Mouse (Mus musculus) limb, embryonic 12.5 days (tissue): ENCODE measurements around the gene Nfs1. TPM values are rescaled to one million over a fixed set of nuclear protein-coding genes. Genes with fewer than 3 reads are reported as not detected.

Experiments
- ATAC-seq: fragments of 200-750 bp; cut with Nextera tagmentation; 2 replicates; pipeline ENCODE4 v1.8.0; 2017; ENCODE audit warnings: low read depth, moderate TSS enrichment; ENCODE audit not compliant: insufficient number of reproducible peaks, insufficient read depth, low FRiP score, low TSS enrichment
- H3K27ac ChIP-seq: fragments of 300-500 bp; sonication (generic); 2 replicates; pipeline ENCODE4 v1.5.1; 2016; ENCODE audit warnings: mild to moderate bottlenecking, moderate library complexity
- H3K27me3 ChIP-seq: fragments of 300-500 bp; sonication (generic); 2 replicates; pipeline ENCODE4 v1.6.1; 2016; ENCODE audit warnings: mild to moderate bottlenecking, moderate library complexity
- H3K36me3 ChIP-seq: fragments of 300-500 bp; sonication (generic); 2 replicates; pipeline ENCODE4 v1.6.1; 2016; ENCODE audit warnings: mild to moderate bottlenecking, moderate library complexity
- H3K4me1 ChIP-seq: fragments of 300-500 bp; sonication (generic); replicated peaks from 2 replicates; pipeline ENCODE4 v1.6.1; 2016
- H3K4me2 ChIP-seq: fragments of 300-500 bp; sonication (generic); 2 replicates; pipeline ENCODE4 v1.6.1; 2016; ENCODE audit warnings: mild to moderate bottlenecking, moderate library complexity
- H3K4me3 ChIP-seq: fragments of 300-500 bp; sonication (generic); replicated peaks from 2 replicates; pipeline ENCODE4 v1.5.1; 2016; ENCODE audit warnings: mild to moderate bottlenecking
- H3K9ac ChIP-seq: fragments of 300-500 bp; sonication (generic); replicated peaks from 2 replicates; pipeline ENCODE4 v1.6.1; 2016; ENCODE audit warnings: mild to moderate bottlenecking, moderate library complexity
- H3K9me3 ChIP-seq: fragments of 300-500 bp; sonication (generic); 2 replicates; pipeline ENCODE4 v1.6.1; 2016; ENCODE audit warnings: mild to moderate bottlenecking, moderate library complexity
- WGBS: fragments of 180-500 bp; shearing (Covaris S2); methylation state at CpG from one replicate; pipeline ENCODE4 v1.1.7; 2016; 5-methylcytosine and 5-hydroxymethylcytosine counted together
- polyA plus RNA-seq: library from polyadenylated mRNA; unstranded; fragments of >200 nt; fragmentation: Nextera tagmentation; extraction: Ambion mirVana; gene quantifications from 2 replicates; pipeline ENCODE4 v1.2.1, GENCODE M21; 2016

The Nfs1 gene
- polyA plus RNA-seq, 1 experiment from 2014 or later, result 33.7 TPM

GRCm38 (mm10) chr2:156084541-156084940 lies 59.4 kb downstream of the Nfs1 start:
- no peak for ATAC-seq
- Histone ChIP-seq H3K27ac (no peak overlapping the region), H3K9ac (no peak overlapping the region), H3K9me3 (no peaks in the 10 kb centered on the region), H3K36me3 (peaks cover 14% of the 10 kb centered on the region), H3K4me1 (no peaks in the 10 kb centered on the region), H3K4me3 (no peak overlapping the region), H3K4me2 (no peak overlapping the region), H3K27me3 (no peaks in the 10 kb centered on the region)
- WGBS, result 88% methylated on average over 3 of the region's 3 CpGs

- WGBS, result 88% methylated on average over 7 of the region's 7 CpGs
- no peaks in the 10 kb centered on the region for H3K4me1 ChIP-seq
- H3K27ac ChIP-seq, result no peak overlapping the region
- H3K4me3 ChIP-seq, result no peak overlapping the region
- no peak overlapping the region for H3K4me2 ChIP-seq
- H3K9me3 ChIP-seq, result no peaks in the 10 kb centered on the region
- no peak overlapping the region; the same call in 1 of the 2 replicates for H3K9ac ChIP-seq
- peaks cover 44% of the 10 kb centered on the region for H3K36me3 ChIP-seq
- H3K27me3 ChIP-seq, result no peaks in the 10 kb centered on the region
- no peak for ATAC-seq
These were observed 63.6 kb downstream of the Nfs1 start for GRCm38 (mm10) chr2:156080391-156080790.

- WGBS, result 46% methylated on average over 4 of the region's 4 CpGs
- no peaks in the 10 kb centered on the region for H3K4me1 ChIP-seq
- no peaks in the 10 kb centered on the region for H3K9me3 ChIP-seq
- H3K27me3 ChIP-seq, result no peaks in the 10 kb centered on the region
- H3K36me3 ChIP-seq, result peaks cover 51% of the 10 kb centered on the region
- no peak overlapping the region for H3K9ac ChIP-seq
- no peak overlapping the region for H3K4me3 ChIP-seq
- no peak overlapping the region for H3K27ac ChIP-seq
- no peak overlapping the region for H3K4me2 ChIP-seq
- ATAC-seq, result no peak
These were observed 64.3 kb downstream of the Nfs1 start for GRCm38 (mm10) chr2:156079674-156080073.

GRCm38 (mm10) chr2:156079183-156079560 lies 64.8 kb downstream of the Nfs1 start:
- no peak for ATAC-seq
- Histone ChIP-seq H3K27ac (no peak overlapping the region), H3K9ac (no peak overlapping the region), H3K36me3 (peaks cover 56% of the 10 kb centered on the region), H3K4me2 (no peak overlapping the region), H3K27me3 (no peaks in the 10 kb centered on the region), H3K4me1 (no peaks in the 10 kb centered on the region), H3K4me3 (no peak overlapping the region), H3K9me3 (no peaks in the 10 kb centered on the region)
- 88% methylated on average over 8 of the region's 8 CpGs for WGBS

- no peaks in the 10 kb centered on the region for H3K4me1 ChIP-seq
- no peaks in the 10 kb centered on the region for H3K27me3 ChIP-seq
- ATAC-seq, result no peak
- no peak overlapping the region for H3K27ac ChIP-seq
- H3K36me3 ChIP-seq, result peaks cover 62% of the 10 kb centered on the region
- H3K9ac ChIP-seq, result no peak overlapping the region
- no peaks in the 10 kb centered on the region for H3K9me3 ChIP-seq
- WGBS, result 89% methylated on average over 16 of the region's 16 CpGs
- no peak overlapping the region for H3K4me3 ChIP-seq
- no peak overlapping the region for H3K4me2 ChIP-seq
These were observed 65.4 kb downstream of the Nfs1 start for GRCm38 (mm10) chr2:156078421-156079182.

- 95% methylated on average over 7 of the region's 7 CpGs for WGBS
- H3K36me3 ChIP-seq, result peaks cover 73% of the 10 kb centered on the region
- no peak for ATAC-seq
These were observed 66.5 kb downstream of the Nfs1 start for GRCm38 (mm10) chr2:156077461-156077860.

GRCm38 (mm10) chr2:156073725-156074124 lies 70.3 kb downstream of the Nfs1 start:
- Histone ChIP-seq H3K9me3 (no peaks in the 10 kb centered on the region), H3K27me3 (no peaks in the 10 kb centered on the region), H3K27ac (no peak overlapping the region), H3K4me1 (no peaks in the 10 kb centered on the region), H3K36me3 (peaks cover 99% of the 10 kb centered on the region), H3K9ac (no peak overlapping the region), H3K4me3 (no peak overlapping the region), H3K4me2 (no peak overlapping the region)
- WGBS, result 94% methylated on average over 15 of the region's 15 CpGs
- ATAC-seq, result no peak

More at GRCm38 (mm10) chr2:156077461-156077860, 66.5 kb downstream of the Nfs1 start:
- Histone ChIP-seq H3K4me2 (no peak overlapping the region), H3K27ac (no peak overlapping the region), H3K4me1 (no peaks in the 10 kb centered on the region), H3K4me3 (no peak overlapping the region), H3K27me3 (no peaks in the 10 kb centered on the region), H3K9me3 (no peaks in the 10 kb centered on the region), H3K9ac (no peak overlapping the region)

Other genes starting within 250 kb of the Nfs1 start
- gene Uqcc1, start 213.9 kb downstream of the Nfs1 start, polyA plus RNA-seq, result 64.8 and 66.9 TPM in 2 replicates
- 0.40 and 0.72 TPM in 2 replicates for gene Gm15557, start 203.5 kb downstream of the Nfs1 start, polyA plus RNA-seq
- gene Gdf5, start 198.8 kb downstream of the Nfs1 start, polyA plus RNA-seq, result 59.4 and 66.1 TPM in 2 replicates
- gene Cep250, start 187.7 kb downstream of the Nfs1 start, polyA plus RNA-seq, result 35.1 and 40.6 TPM in 2 replicates
- gene 6430550D23Rik, start 136.2 kb downstream of the Nfs1 start, polyA plus RNA-seq, result 1.5 TPM in 2 replicates
- 184 and 185 TPM in 2 replicates for gene Ergic3, start 136.1 kb downstream of the Nfs1 start, polyA plus RNA-seq
- 0.22 TPM in 1 of 2 replicates, not detected in the other for gene Fer1l4, start 91.2 kb downstream of the Nfs1 start, polyA plus RNA-seq
- gene Spag4, start 79.0 kb downstream of the Nfs1 start, polyA plus RNA-seq, result 6.4 and 6.9 TPM in 2 replicates
- gene Cpne1, start 32.2 kb downstream of the Nfs1 start, polyA plus RNA-seq, result 73.9 TPM in 2 replicates
- 38.0 and 51.8 TPM in 2 replicates for gene Rbm12, start 32.2 kb downstream of the Nfs1 start, polyA plus RNA-seq
- 16.8 and 22.0 TPM in 2 replicates for gene Gm28036, start 17.1 kb downstream of the Nfs1 start, polyA plus RNA-seq
- 447 and 463 TPM in 2 replicates for gene Romo1, start 147 bp downstream of the Nfs1 start, polyA plus RNA-seq
- gene Rbm39, start 36.1 kb upstream of the Nfs1 start, polyA plus RNA-seq, result 757 and 825 TPM in 2 replicates
- 84.3 and 88.3 TPM in 2 replicates for gene Phf20, start 52.3 kb upstream of the Nfs1 start, polyA plus RNA-seq
- 4.7 and 5.2 TPM in 2 replicates for gene Cnbd2, start 168.1 kb upstream of the Nfs1 start, polyA plus RNA-seq
- gene Scand1, start 168.5 kb upstream of the Nfs1 start, polyA plus RNA-seq, result 88.7 and 106 TPM in 2 replicates